Mouse (Mus musculus) thymus, postnatal 14 days (tissue): Measurements from ENCODE around the gene Atg101.

ENCODE experiments used
- DNase-seq: peaks from one replicate; pipeline ENCODE4 v3.0.0; 2021

The Atg101 gene

DNA sequence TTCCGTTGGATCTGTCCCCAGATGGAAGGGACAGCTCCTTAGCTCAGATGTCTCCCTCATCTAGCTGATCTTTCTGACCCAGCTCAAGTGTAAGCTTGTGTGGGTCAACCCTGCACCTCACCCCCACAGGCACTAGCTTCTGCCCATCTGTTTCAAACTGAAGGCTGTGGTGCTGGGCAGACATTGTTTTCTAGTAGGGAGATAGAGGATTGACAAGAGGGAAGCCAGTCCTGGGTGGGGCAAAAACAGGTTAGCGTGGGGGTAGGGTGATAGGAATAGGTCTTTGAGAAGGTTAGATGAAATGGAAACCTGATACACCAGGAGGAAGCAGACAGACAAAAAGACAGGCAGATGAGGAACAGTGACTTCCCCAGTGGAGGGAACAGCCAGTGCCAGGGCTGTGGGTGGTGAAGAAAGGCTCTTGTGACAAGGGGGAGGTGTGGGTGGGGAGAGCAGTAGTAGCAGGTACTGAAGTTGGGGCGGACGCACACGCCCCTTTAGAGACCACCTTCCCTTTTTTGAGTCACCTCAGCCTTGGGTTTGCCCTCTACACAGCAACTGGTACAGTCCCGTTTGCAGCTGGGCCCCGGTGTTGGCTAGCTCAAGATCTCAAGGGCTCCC lies 28.1 kb upstream of the Atg101 start:
- peak; percentile 45 for DNase-seq

DNA sequence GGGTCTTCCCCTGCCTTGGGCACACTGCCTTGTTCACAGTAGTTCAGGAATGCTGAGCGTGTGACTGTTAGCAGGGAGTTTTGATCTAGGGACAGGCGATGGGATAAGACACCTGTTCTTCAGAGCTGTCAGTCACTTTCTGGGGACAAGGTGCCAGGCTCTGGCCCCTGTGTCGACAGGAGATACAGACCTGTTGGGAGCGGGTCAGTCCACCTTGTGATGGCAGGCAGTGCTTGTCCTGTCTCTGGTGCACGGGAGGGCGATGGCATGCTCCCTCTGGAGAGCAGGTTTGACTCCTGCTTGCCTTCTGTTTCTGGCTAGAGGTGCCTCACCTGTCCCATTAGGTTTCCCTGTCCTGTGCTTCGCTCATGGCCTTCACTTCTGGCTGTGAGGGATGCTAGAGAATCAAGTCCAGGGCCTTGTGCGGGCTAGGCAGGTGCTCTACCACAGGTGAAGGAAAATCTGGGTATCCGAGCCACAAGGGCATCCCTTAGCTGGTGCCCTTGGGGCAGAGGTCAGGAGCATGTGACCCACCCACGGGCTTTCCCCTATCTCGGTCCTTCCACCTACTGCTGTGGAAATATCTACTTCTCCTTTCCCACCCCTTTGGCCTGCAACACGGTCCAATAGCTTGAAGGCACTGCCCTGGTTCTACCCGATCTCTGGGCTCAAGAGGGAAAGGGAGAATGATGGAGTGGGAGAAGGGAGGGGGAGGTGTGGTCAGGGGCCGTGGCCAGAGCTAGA lies 27.4 kb upstream of the Atg101 start:
- DNase-seq: no peak

DNA sequence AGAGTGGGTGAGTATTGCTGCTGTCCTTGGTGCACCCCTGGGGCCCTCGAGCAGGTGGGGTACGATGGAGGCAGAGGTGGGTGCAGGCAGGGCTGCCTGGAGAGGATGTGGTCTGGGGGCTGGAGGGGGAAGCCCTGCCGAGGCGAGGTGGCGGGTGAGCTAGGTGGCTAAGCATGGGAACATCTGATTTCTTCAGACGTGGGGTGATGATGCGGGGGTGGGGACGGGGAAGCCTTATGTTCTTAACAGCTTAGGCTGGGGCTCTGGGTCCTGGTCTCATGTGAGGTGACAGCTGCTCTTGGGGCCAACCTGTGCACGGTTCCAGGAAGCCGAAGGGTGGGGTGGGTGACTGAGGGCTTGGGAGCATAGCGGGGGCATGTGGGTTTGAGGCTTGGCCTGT lies 25.7 kb upstream of the Atg101 start:
- peak; percentile 93 for DNase-seq

DNA sequence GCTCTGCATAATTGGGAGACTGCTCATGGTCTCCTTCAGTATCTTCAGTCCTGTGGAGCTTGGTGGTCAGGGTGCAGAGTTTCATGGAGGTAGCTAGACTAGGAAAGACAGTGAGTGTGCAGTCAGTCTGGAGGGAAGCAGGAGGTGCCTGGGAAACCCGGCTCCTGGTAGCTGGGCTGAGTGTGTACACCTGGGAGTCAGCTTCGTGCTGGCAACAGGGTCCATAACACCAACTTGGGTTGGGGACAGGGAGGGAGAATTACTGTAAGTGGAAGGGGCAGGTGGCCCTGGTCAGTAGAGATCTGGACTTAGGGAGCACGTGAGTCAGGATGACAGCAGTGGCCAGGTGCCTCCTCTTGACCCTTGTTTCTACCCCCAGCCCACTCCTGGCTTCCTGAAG lies 24.1 kb upstream of the Atg101 start:
- no peak for DNase-seq

DNA sequence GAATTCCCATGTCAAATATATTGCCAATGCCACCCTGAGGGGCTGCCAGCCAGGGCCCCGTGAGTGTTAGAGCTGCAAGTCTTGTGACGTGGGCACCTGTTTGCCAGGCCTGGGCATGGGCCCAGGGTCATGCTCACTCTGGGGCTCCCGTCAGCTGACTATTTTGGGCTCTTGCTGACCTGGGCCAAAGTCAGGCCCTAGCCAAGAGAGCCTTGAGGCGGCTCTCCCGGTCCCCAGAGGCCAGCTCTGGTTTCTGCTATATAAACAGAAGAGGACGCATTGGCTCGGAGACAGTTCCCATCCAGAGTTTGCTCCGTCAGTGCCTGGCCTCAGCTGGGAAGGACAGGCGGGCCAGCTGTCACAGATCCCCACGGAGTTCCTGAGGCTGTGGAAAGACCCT lies 23.7 kb upstream of the Atg101 start:
- peak; percentile 22 for DNase-seq

DNA sequence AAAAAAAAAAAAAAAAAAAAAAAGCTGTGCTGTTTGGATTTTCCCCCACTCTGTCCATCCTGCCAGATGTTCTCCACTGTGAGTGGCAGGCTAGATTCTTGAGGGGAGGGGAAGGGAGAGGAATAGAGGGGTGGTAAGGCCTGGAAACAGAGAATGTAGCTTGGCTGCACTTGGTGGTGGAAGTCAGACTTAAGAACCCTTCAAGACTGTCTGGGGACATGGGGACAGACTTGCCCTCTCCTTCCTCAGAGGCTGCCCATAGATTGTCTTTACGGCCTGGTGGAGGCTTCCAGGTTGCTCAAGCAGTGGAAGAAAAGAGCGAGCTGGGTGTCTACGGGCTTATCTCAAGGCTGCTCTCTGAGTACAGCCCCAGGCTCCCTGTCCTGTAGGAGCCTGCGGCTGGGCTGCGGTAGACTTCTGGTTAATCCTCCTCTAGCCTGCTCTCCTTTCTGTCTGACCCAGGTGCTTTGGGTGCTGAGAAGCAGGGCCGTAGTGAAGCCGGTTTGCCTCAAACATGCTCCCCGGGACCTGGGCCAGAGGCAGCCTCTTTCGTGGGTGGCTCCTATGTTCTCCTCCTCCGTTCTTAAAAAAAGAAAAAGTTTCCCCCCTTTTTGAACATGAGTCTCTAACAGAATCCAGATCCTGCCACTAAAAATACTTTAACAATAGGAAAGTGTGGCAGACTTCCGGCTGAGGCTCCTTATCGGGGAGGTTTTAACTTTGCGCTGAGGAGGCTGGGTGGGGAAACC lies 23.0 kb upstream of the Atg101 start:
- peak; percentile 35 for DNase-seq

DNA sequence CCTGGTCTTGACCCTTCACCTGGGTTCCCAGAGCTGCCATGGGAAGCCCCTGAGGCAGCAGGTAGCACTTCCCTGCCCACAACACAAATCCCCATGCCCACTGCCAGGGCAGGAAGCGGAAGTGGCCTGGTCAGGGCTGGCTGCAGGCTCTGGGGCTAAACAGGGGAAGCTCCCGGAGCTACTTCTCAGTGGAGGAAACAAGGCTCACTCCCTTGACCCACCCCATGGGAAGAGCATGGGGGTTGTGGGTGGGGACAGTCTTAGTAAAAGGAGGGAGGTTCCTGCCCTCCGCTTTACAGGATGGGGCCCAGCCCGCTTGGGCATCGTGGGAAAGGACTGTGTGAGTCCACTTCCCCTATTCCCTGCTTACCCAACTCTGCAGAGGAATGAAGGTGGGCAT lies 21.6 kb upstream of the Atg101 start:
- DNase-seq: peak; percentile 29

DNA sequence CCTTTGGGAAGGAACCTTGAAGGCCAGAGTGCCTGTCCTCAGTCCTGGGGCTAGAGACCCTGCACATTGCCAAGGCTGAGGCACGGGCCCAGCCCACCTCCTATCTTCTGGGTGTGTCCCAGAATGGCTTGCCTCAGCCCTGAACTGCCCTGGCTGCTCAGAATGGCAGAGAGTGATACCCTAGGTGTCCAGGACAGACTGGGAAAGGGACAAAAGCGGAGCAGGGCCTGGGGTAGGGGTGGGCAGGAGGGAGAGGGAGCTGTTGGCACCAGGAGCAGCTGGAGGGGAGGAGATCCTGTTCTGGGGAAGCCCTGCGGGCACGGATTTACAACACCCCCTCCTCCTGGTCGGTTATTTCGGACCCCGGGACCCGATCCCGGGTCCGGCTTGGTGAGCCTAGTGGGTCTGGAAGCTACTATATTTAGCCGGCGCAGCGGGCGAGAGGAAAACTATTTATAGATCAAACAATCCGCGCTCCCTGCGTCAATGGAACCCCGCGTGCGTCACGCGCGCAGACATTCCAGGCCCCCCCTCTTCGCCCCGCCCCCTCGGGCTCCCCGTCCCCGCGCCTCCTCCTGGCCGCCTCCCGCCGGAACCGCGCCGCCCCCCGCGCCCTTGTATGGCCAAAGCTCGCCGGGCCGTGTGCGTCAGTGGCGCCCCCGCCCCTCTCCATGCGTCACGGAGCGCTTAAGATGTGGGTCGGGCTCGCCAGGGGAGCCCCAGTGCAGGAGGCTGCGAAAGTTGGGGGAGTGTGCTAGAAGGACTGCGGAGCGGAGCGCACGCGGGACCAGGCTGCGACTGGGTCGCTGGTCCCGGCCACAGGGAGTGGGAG lies 17.7 kb upstream of the Atg101 start:
- DNase-seq: peak; percentile 91

DNA sequence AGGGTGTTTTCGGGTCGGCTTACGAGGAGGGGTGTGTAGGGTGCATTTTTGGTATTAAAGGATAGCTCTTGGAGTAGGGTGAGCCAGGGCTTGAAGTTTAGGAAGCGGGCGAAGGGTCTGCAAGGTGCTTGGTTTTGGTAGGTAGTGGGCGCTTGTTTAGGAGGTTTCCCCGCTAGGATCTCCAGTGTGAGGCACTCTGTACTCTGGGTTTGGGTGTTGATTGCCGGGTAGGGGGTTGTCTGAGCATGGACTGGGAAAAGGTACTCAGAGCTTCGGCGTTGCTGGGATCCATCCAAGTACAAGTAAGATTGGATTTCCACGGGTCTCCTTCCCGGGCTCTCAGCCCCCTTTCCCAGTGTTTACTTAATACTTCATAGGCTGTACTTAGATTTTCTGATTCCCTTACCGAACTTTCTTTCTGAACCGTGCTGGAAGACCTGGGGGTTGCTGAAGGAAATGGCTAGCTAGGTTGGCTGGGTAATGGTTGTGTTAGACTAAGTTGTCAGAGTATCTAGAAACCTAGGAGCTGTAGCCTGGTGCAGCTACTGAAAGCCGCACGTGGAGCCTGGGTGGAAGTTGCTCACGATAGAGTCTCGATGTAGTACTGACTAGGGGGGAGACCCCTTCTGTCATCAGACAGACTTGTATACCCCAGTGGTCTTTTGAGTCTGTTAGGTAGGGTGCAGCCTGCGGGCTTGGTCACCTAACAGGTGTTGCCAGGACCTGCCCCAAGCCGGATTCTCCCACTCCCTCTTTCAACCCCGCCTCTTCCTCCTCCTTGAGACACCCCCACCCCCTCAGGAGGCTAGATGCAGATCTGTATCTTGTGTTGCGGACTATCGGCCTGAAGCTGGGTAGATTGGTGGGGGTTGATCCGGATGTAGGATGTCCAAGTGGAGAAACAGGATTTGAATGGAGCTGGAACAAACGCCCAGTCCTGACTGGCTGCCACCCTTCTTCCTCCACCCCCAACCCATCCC lies 16.7 kb upstream of the Atg101 start:
- DNase-seq: peak; percentile 52

DNA sequence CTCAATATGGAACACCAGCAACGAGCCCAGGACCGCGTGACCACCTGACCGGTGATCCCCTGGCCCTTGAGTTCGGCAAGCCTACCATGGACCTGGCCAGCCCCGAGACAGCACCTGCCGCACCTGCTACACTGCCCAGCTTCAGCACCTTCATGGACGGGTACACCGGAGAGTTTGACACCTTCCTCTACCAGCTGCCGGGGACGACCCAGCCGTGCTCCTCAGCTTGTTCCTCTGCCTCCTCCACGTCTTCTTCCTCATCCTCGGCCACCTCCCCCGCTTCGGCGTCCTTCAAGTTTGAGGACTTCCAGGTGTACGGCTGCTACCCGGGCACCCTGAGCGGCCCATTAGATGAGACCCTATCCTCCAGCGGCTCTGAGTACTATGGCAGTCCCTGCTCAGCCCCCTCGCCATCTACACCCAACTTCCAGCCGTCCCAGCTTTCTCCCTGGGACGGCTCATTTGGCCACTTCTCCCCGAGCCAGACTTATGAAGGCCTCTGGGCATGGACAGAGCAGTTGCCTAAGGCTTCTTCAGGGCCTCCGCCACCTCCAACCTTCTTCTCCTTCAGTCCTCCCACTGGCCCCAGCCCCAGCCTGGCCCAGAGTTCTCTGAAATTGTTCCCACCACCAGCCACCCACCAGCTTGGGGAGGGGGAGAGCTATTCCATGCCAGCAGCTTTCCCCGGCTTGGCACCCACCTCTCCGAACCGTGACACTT lies 13.8 kb upstream of the Atg101 start:
- DNase-seq: no peak

DNA sequence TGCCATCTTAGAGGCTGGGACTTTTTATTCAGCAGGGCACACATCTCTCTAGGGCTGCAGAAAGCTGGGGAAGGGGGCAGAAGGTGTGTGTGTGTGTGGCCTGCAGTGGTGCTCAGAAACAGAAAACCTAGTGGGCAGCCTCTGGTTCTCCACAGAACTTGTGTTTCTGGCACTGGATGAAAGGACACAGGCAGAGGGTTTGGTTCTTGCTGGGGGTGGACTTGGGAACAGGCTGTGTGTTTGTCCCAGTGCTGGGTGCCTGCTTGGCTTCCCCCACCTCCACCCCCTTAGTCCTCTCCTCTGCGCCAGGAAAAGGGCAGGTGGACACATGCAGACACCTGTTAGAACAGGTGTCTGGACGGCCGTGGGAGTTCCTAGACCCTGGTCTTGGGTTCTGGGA lies 13.0 kb upstream of the Atg101 start:
- no peak for DNase-seq

DNA sequence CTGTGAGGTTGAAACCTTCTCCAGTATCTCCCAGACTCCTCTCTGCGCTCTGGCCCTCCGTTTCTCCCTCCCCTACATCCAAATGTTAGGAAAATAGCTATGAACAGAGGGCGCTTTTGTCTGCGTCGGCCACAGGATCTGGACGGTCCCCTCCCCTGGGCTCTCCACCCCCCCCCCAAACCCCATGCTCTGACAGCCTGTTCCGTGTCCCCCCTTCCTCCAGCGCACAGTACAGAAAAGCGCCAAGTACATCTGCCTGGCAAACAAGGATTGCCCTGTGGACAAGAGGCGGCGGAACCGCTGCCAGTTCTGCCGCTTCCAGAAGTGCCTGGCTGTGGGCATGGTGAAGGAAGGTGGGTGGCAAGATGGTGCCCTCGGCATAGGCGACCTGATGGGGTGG lies 12.6 kb upstream of the Atg101 start:
- DNase-seq: no peak

DNA sequence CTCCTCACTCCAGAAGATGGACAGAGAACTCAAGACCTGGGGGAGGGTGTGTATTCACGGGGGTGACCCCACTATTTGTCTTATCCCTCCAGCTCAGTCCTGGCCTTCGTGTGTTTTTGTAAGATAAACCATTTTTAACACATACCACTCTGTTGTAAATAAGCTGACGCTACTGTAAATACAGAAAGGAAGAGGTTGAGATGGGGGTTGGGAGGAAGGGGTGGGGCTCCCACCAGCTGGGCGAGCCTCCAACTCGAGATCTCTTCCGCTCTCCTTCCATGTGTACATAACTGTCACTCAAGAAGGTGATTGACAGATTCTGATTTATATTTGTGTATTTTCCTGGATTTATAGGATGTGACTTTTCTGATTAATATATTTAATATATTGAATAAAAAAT lies 9.7 kb upstream of the Atg101 start:
- DNase-seq: no peak

DNA sequence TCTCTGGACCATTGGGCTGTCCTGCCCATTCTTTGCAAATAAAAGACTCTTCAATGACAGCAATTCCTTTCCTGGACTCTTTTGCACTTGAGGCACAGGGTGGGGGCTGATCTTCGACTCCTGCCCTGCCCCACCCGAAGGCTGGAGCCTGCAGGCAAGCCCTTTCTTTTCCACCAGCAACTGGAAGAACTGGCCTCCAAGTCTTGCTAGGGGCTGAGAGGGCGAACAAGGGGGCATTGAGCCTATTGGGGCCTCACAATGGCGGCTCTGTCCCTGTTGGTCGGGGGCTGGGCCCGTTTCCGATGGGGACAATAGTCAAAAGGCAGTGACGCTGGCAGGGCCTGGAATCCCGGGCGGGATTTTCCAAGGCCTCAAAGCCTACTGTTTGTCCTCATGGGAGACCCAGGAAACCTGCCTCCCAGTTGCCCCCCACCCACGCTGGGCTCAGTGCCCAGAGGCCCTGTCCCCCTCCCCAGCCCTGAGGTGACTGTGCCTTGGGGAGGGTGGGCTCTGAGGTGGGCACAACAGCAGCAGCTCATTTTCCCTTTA lies 6.6 kb upstream of the Atg101 start:
- DNase-seq: no peak

DNA sequence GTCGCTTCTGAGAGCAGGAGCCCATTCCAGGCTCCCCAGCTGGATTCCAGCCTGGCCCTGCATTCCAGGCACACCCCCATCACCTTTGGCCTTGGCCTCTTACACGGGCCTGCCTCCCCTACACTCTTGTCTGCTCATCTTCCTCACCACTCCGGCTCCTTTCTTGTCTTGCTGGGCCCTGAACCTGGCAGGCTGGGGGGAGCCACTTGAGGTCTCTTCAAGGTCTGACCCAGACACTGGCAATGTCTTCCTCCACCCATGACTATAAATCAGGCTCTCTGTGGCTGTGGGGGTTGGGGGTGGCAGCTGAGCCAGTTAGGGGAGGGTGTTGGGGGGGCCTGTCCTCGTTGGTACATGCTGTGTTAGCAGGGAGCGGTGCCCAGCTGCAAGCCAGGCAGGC lies 5.5 kb upstream of the Atg101 start:
- no peak for DNase-seq

DNA sequence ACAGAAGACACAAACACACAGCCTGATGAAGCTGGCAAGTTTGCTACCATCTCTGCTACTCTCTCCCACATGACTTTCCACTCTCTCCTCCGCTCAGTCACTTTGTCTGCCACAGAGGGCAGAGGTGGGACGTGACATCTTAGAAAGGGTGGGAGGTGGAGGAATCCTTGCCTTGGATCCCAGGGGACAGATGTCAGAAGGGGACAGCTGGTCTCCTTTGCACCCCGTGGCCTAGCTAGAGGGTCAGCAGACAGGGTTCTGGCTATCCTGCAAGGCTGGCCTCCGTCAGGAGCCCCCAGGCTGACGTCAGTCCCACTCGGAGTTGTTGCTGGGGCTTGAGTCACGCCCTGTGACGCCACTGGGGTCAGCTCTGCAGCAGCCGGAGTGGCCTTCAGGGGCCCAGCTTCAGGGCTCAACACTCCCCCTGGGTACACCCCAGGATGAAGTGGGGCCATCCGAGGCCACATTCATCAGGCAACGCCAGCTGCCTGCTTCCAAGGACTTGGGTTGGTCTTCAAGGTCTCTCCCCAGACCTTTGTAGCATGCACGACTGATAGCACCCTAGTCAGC lies 4.6 kb upstream of the Atg101 start:
- no peak for DNase-seq

DNA sequence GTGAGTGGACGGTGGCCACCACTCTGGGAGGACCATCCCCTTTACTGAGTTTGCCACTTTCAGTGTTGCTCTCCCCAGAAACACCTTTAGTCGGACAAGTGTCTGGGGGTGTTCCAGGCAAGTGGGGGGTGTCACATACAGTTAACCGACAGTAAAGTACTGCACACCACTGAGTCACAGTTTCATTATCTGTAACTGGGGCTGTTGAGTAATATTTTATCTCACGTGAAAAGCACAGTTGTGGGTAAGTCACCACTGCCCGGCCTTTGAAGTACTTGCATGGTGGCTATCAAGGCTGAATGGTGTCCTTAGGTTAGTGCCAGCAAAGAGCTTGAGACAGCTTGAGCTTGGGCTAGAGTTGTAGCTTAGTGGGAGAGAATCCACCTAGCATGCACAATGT lies 1.6 kb upstream of the Atg101 start:
- DNase-seq: no peak

DNA sequence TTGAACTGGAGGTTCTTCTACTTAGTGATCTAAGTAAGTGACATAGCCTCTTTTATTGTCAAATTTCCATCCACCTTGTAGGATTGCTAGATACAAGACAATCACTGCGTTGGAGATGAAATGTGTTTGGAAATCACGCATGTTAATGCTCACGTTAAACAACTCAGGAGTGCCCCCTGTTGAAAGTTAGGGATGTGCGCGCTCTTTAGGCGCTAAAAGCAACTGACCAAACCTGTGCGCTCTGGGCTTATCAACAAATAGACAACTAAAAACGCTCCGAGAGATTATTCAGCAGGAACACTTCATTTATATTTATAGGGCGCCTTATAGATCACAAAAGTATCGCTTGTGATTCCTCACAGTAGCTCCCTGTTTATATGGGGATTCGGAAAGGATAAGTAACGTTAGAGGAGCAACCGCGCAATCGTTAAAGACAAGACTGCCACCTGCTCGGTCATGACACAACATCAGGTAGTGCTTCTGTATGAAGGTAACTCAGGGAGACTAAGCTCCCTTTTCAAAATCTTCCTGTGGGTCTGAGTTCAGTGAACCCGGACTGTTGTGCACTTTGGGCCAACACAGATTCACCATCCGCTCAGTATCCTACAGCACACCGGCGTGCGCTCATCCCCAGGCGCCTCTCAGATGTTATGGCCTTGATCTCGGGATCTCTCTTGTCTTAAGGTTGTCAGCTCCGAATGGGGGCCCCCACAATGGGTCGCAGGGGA lies 725 bp upstream of the Atg101 start:
- DNase-seq: peak; percentile 71

DNA sequence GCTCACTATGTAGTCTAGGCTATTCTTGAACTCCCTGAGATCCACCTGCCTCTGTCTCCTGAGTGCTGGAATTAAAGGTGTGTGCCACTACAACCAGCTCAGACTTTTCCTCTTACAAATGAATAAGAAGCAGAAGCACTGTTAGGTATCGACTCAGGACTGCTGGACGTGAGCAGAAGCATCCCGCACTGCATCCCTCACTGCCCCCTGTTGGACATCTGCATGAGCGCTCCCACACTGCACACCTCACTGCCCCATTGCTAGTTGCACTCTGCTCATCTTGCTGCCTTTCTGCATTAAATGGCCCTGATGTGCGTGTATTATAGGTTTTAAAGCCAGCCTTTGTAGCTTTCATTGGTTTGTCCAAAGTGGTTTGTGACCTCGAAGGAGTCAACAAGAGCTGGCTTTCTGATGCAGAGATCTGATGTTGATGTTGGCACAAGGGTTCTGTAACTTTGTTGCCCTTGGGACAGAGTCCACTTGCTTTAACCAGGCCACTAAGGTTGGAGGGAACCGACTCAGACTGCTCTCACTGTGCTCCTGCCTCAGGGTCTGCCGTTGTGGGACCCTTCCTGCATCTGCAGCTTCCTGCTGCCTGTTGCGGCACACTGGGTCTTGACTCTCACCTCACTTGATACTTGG lies 2.2 kb downstream of the Atg101 start:
- DNase-seq: peak; percentile 32
